Mouse (Mus musculus) gastrocnemius, postnatal 36 days (tissue): Measurements from ENCODE around the gene Syn3. TPM values are rescaled to one million over a fixed set of nuclear protein-coding genes. Genes with fewer than 3 reads are reported as not detected.

Experiments
- DNase-seq, 2 experiments: peaks; one replicate each; pipeline ENCODE4 v3.0.0; 2022
- intact Hi-C: fragments of 180-260 bp; cut with DNase I; formaldehyde crosslinking; loops from one replicate; pipeline ENCODE4 v1.15.1; 2025
- total RNA-seq, 2 experiments: library from RNA; stranded (reverse); gene quantifications; 2 replicates each; pipeline ENCODE4 v1.2.3; 2021

Gene Syn3
- total RNA-seq, 2 experiments from 2014 or later, result 0.15 to 0.28 TPM

GRCm38 (mm10) chr10:86299795-86300194 is 198.9 kb downstream of the Syn3 start:
- no peak for DNase-seq
- intact Hi-C loops, result loop anchor here (2.0 to 10.0 kb wide), 3 partner anchors 43 to 325 kb away; no protein-coding TSS in a partner anchor

GRCm38 (mm10) chr10:86298326-86298725 is 200.4 kb downstream of the Syn3 start:
- DNase-seq, result no peak
- intact Hi-C loops, result loop anchor here (10.0 kb wide), 1 partner anchor 324 kb away; no protein-coding TSS in a partner anchor

GRCm38 (mm10) chr10:86297307-86297706 is 201.4 kb downstream of the Syn3 start:
- intact Hi-C loops, result loop anchor here (2.0 to 10.0 kb wide), 3 partner anchors 115 to 323 kb away; no protein-coding TSS in a partner anchor
- DNase-seq, result no peak

GRCm38 (mm10) chr10:86296111-86296510 is 202.6 kb downstream of the Syn3 start:
- peak; percentile 70 to 81 for DNase-seq
- intact Hi-C loops, result loop anchor here (2.0 to 10.0 kb wide), 3 partner anchors 113 to 321 kb away; no protein-coding TSS in a partner anchor

GRCm38 (mm10) chr10:86295454-86296098 is 203.1 kb downstream of the Syn3 start:
- intact Hi-C loops, result loop anchor here (2.0 to 10.0 kb wide), 3 partner anchors 113 to 321 kb away; no protein-coding TSS in a partner anchor
- DNase-seq, result no peak

GRCm38 (mm10) chr10:86294599-86295365 is 203.9 kb downstream of the Syn3 start:
- intact Hi-C loops, result loop anchor here (10.0 kb wide), 1 partner anchor 320 kb away; no protein-coding TSS in a partner anchor
- no peak for DNase-seq

GRCm38 (mm10) chr10:86293880-86294279 is 204.8 kb downstream of the Syn3 start:
- DNase-seq, result no peak
- intact Hi-C loops, result loop anchor here (10.0 kb wide), 1 partner anchor 319 kb away; no protein-coding TSS in a partner anchor

GRCm38 (mm10) chr10:86290109-86290771 is 208.5 kb downstream of the Syn3 start:
- intact Hi-C loops, result loop anchor here (10.0 kb wide), 1 partner anchor 315 kb away; no protein-coding TSS in a partner anchor
- DNase-seq, result no peak

GRCm38 (mm10) chr10:86286508-86286907 is 212.2 kb downstream of the Syn3 start:
- intact Hi-C loops, result no loop called here
- DNase-seq, result no peak

GRCm38 (mm10) chr10:86281238-86281637 is 217.5 kb downstream of the Syn3 start:
- intact Hi-C loops, result no loop called here
- no peak for DNase-seq

GRCm38 (mm10) chr10:86279579-86280168 is 219.0 kb downstream of the Syn3 start:
- intact Hi-C loops, result no loop called here
- DNase-seq, result no peak

- DNase-seq, result no peak
- intact Hi-C loops, result no loop called here
Observed at GRCm38 (mm10) chr10:86278481-86278880, 220.2 kb downstream of the Syn3 start.

GRCm38 (mm10) chr10:86277327-86277726 is 221.4 kb downstream of the Syn3 start:
- intact Hi-C loops, result no loop called here
- no peak for DNase-seq

- intact Hi-C loops, result no loop called here
Observed at GRCm38 (mm10) chr10:86275585-86275984, 223.1 kb downstream of the Syn3 start.

GRCm38 (mm10) chr10:86273410-86274191 is 225.1 kb downstream of the Syn3 start:
- DNase-seq, result peak in 1 of 2 experiments; percentile 30
- intact Hi-C loops, result no loop called here

More at GRCm38 (mm10) chr10:86275585-86275984, 223.1 kb downstream of the Syn3 start:
- no peak for DNase-seq

GRCm38 (mm10) chr10:86272826-86273225 is 225.9 kb downstream of the Syn3 start:
- intact Hi-C loops, result no loop called here
- DNase-seq, result no peak

- intact Hi-C loops, result no loop called here
Observed at GRCm38 (mm10) chr10:86270254-86270653, 228.4 kb downstream of the Syn3 start.

GRCm38 (mm10) chr10:86264618-86265017 is 234.1 kb downstream of the Syn3 start:
- DNase-seq, result no peak
- intact Hi-C loops, result no loop called here

More at GRCm38 (mm10) chr10:86270254-86270653, 228.4 kb downstream of the Syn3 start:
- no peak for DNase-seq

GRCm38 (mm10) chr10:86261725-86262124 is 237.0 kb downstream of the Syn3 start:
- intact Hi-C loops, result no loop called here
- DNase-seq, result no peak
